Mouse (Mus musculus): Measurements from ENCODE around the gene Serinc3. TPM values are rescaled to one million over a fixed set of nuclear protein-coding genes. Genes with fewer than 3 reads are reported as not detected.

Serinc3 gene
- total and polyA plus RNA-seq, 2 experiments from 2014 or later = 61.3 to 181 TPM

- H3K27ac ChIP-seq (ENCODE audit: low read depth) = no peak overlapping the region
- H3K9me3 ChIP-seq (replicated peaks; ENCODE audit: control insufficient read depth, low read length) = no peaks in the 10 kb centered on the region
- H3K27me3 ChIP-seq (ENCODE audit: control insufficient read depth, insufficient read depth, low read length) = 0 out of 2 replicates have a peak, but pooled peaks cover 14% of the 10 kb centered on the region
- H3K4me3 ChIP-seq (ENCODE audit: low read depth, low read length) = no peak overlapping the region
- no peaks in the 10 kb centered on the region for H3K36me3 ChIP-seq (replicated peaks; ENCODE audit: control insufficient read depth, insufficient read depth, low read length)
- no peak for TF ChIP-seq EP300 (IDR thresholded peaks at IDR 0.05; ENCODE audit: low read depth)
- no peak for TF ChIP-seq CTCF (IDR thresholded peaks at IDR 0.05; ENCODE audit: low read depth)
- H3K4me2 ChIP-seq (ENCODE audit: low read depth, low read length) = no peak overlapping the region
- 65% methylated on average over 3 of the region's 3 CpGs for WGBS
- no peaks in the 10 kb centered on the region for H3K4me1 ChIP-seq (ENCODE audit: control insufficient read depth, insufficient read depth)
- H3K9ac ChIP-seq (replicated peaks; ENCODE audit: low read depth, low read length) = no peak overlapping the region
- no peak for ATAC-seq (ENCODE audit: insufficient read depth, low read depth)
- DNase-seq (ENCODE audit: low spot score) = no peak
Observed at GRCm38 (mm10) chr2:163574321-163574720, 70.6 kb downstream of the Serinc3 start.

Other genes starting within 250 kb of the Serinc3 start
- 215 and 246 TPM in 2 replicates for gene Jph2, start 247.1 kb downstream of the Serinc3 start, total RNA-seq (2014; rRNA removed; ENCODE audit: low replicate concordance)
- gene Jph2, start 247.1 kb downstream of the Serinc3 start, polyA plus RNA-seq (2015; fragmentation: Nextera tagmentation; extraction: Ambion mirVana) = 47.3 and 61.7 TPM in 2 replicates
- gene Oser1, start 220.4 kb downstream of the Serinc3 start, total RNA-seq (2014; rRNA removed; ENCODE audit: low replicate concordance) = 23.8 and 28.9 TPM in 2 replicates
- 41.4 and 45.1 TPM in 2 replicates for gene Oser1, start 220.4 kb downstream of the Serinc3 start, polyA plus RNA-seq (2015; fragmentation: Nextera tagmentation; extraction: Ambion mirVana)
- not detected in 2 replicates for gene Gdap1l1, start 206.7 kb downstream of the Serinc3 start, total RNA-seq (2014; rRNA removed; ENCODE audit: low replicate concordance)
- gene Gdap1l1, start 206.7 kb downstream of the Serinc3 start, polyA plus RNA-seq (2015; fragmentation: Nextera tagmentation; extraction: Ambion mirVana) = 0.10 TPM in 1 of 2 replicates, not detected in the other
- gene Fitm2, start 172.5 kb downstream of the Serinc3 start, total RNA-seq (2014; rRNA removed; ENCODE audit: low replicate concordance) = 22.1 and 44.8 TPM in 2 replicates
- gene Fitm2, start 172.5 kb downstream of the Serinc3 start, polyA plus RNA-seq (2015; fragmentation: Nextera tagmentation; extraction: Ambion mirVana) = 23.5 and 24.5 TPM in 2 replicates
- gene R3hdml, start 152.8 kb downstream of the Serinc3 start, total RNA-seq (2014; rRNA removed; ENCODE audit: low replicate concordance) = not detected in 2 replicates
- not detected in 2 replicates for gene R3hdml, start 152.8 kb downstream of the Serinc3 start, polyA plus RNA-seq (2015; fragmentation: Nextera tagmentation; extraction: Ambion mirVana)
- not detected in 2 replicates for gene Hnf4a, start 138.3 kb downstream of the Serinc3 start, total RNA-seq (2014; rRNA removed; ENCODE audit: low replicate concordance)
- gene Hnf4a, start 138.3 kb downstream of the Serinc3 start, polyA plus RNA-seq (2015; fragmentation: Nextera tagmentation; extraction: Ambion mirVana) = not detected in 2 replicates
- gene Ttpal, start 42.8 kb downstream of the Serinc3 start, total RNA-seq (2014; rRNA removed; ENCODE audit: low replicate concordance) = 14.5 and 58.3 TPM in 2 replicates
- 8.8 TPM in 2 replicates for gene Ttpal, start 42.8 kb downstream of the Serinc3 start, polyA plus RNA-seq (2015; fragmentation: Nextera tagmentation; extraction: Ambion mirVana)
- 363 and 431 TPM in 2 replicates for gene Pkig, start 13.3 kb upstream of the Serinc3 start, total RNA-seq (2014; rRNA removed; ENCODE audit: low replicate concordance)
- gene Pkig, start 13.3 kb upstream of the Serinc3 start, polyA plus RNA-seq (2015; fragmentation: Nextera tagmentation; extraction: Ambion mirVana) = 495 and 511 TPM in 2 replicates
- gene Ada, start 105.1 kb upstream of the Serinc3 start, total RNA-seq (2014; rRNA removed; ENCODE audit: low replicate concordance) = 2.4 and 4.1 TPM in 2 replicates
- gene Ada, start 105.1 kb upstream of the Serinc3 start, polyA plus RNA-seq (2015; fragmentation: Nextera tagmentation; extraction: Ambion mirVana) = 1.9 and 2.2 TPM in 2 replicates
- 2.6 TPM in 1 of 2 replicates, not detected in the other for gene Ccn5, start 175.7 kb upstream of the Serinc3 start, total RNA-seq (2014; rRNA removed; ENCODE audit: low replicate concordance)
- 1.4 and 2.8 TPM in 2 replicates for gene Ccn5, start 175.7 kb upstream of the Serinc3 start, polyA plus RNA-seq (2015; fragmentation: Nextera tagmentation; extraction: Ambion mirVana)
- not detected in 2 replicates for gene Kcnk15, start 208.5 kb upstream of the Serinc3 start, total RNA-seq (2014; rRNA removed; ENCODE audit: low replicate concordance)
- not detected in 2 replicates for gene Kcnk15, start 208.5 kb upstream of the Serinc3 start, polyA plus RNA-seq (2015; fragmentation: Nextera tagmentation; extraction: Ambion mirVana)